Mouse (Mus musculus): ENCODE data around the gene Haao. TPM values are rescaled to one million over a fixed set of nuclear protein-coding genes. Genes with fewer than 3 reads are reported as not detected.

The Haao gene
- polyA plus RNA-seq, 1 experiment from 2014 or later, result 0.23 TPM

GRCm38 (mm10) chr17:83836048-83836447 is 11.7 kb downstream of the Haao start:
- 78% methylated on average over 3 of the region's 3 CpGs for WGBS
- ATAC-seq (ENCODE audit: insufficient number of reproducible peaks, low FRiP score), result no peak
- H3K27ac ChIP-seq (ENCODE audit: poor library complexity, severe bottlenecking), result no peak overlapping the region
- H3K36me3 ChIP-seq, result no peaks in the 10 kb centered on the region
- H3K9me3 ChIP-seq (replicated peaks), result no peaks in the 10 kb centered on the region
- H3K9ac ChIP-seq, result no peak overlapping the region
- H3K4me1 ChIP-seq (replicated peaks), result no peaks in the 10 kb centered on the region
- 0 out of 2 replicates have a peak, but pooled peaks cover 9% of the 10 kb centered on the region for H3K27me3 ChIP-seq (replicated peaks)
- no peak overlapping the region for H3K4me3 ChIP-seq
- no peak overlapping the region for H3K4me2 ChIP-seq

GRCm38 (mm10) chr17:83834120-83834519 is 13.6 kb downstream of the Haao start:
- Histone ChIP-seq H3K4me3 (no peak overlapping the region), H3K4me2 (no peak overlapping the region), H3K36me3 (no peaks in the 10 kb centered on the region), H3K27ac (ENCODE audit: poor library complexity, severe bottlenecking) (no peak overlapping the region), H3K9ac (no peak overlapping the region), H3K27me3 (replicated peaks) (0 out of 2 replicates have a peak, but pooled peaks cover 9% of the 10 kb centered on the region), H3K4me1 (replicated peaks) (peaks cover 9% of the 10 kb centered on the region), H3K9me3 (replicated peaks) (no peaks in the 10 kb centered on the region)
- ATAC-seq (ENCODE audit: insufficient number of reproducible peaks, low FRiP score), result no peak
- 49% methylated on average over 4 of the region's 4 CpGs for WGBS

- Histone ChIP-seq H3K27me3 (replicated peaks) (0 out of 2 replicates have a peak, but pooled peaks cover 3% of the 10 kb centered on the region), H3K4me1 (replicated peaks) (peaks cover 20% of the 10 kb centered on the region), H3K4me3 (no peak overlapping the region), H3K36me3 (no peaks in the 10 kb centered on the region), H3K9me3 (replicated peaks) (no peaks in the 10 kb centered on the region), H3K9ac (no peak overlapping the region), H3K4me2 (no peak overlapping the region), H3K27ac (ENCODE audit: poor library complexity, severe bottlenecking) (no peak overlapping the region)
- ATAC-seq (ENCODE audit: insufficient number of reproducible peaks, low FRiP score), result no peak
- 85% methylated on average over 4 of the region's 4 CpGs for WGBS
These were observed 17.0 kb downstream of the Haao start for GRCm38 (mm10) chr17:83830616-83831292.

GRCm38 (mm10) chr17:83829356-83829755 is 18.4 kb downstream of the Haao start:
- H3K4me2 ChIP-seq, result no peak overlapping the region
- no peak overlapping the region for H3K9ac ChIP-seq
- H3K27ac ChIP-seq (ENCODE audit: poor library complexity, severe bottlenecking), result no peak overlapping the region
- no peaks in the 10 kb centered on the region for H3K9me3 ChIP-seq (replicated peaks)
- H3K4me1 ChIP-seq (replicated peaks), result peaks cover 20% of the 10 kb centered on the region
- 0 out of 2 replicates have a peak, but pooled peaks cover 3% of the 10 kb centered on the region for H3K27me3 ChIP-seq (replicated peaks)
- WGBS, result 50% methylated on average over 3 of the region's 3 CpGs
- no peak for ATAC-seq (ENCODE audit: insufficient number of reproducible peaks, low FRiP score)
- no peaks in the 10 kb centered on the region for H3K36me3 ChIP-seq
- no peak overlapping the region for H3K4me3 ChIP-seq

GRCm38 (mm10) chr17:83823835-83824234 is 23.9 kb downstream of the Haao start:
- Histone ChIP-seq H3K4me3 (no peak overlapping the region), H3K9ac (no peak overlapping the region), H3K27ac (ENCODE audit: poor library complexity, severe bottlenecking) (no peak overlapping the region), H3K9me3 (replicated peaks) (no peaks in the 10 kb centered on the region; the same call in 1 of the 2 replicates), H3K4me2 (no peak overlapping the region), H3K4me1 (replicated peaks) (peaks cover 32% of the 10 kb centered on the region), H3K36me3 (no peaks in the 10 kb centered on the region), H3K27me3 (replicated peaks) (0 out of 2 replicates have a peak, but pooled peaks cover 3% of the 10 kb centered on the region)
- no peak for ATAC-seq (ENCODE audit: insufficient number of reproducible peaks, low FRiP score)
- 86% methylated on average over 7 of the region's 7 CpGs for WGBS

- Histone ChIP-seq H3K27me3 (replicated peaks) (no peaks in the 10 kb centered on the region), H3K27ac (ENCODE audit: poor library complexity, severe bottlenecking) (no peak overlapping the region), H3K4me2 (no peak overlapping the region), H3K4me1 (replicated peaks) (peaks cover 29% of the 10 kb centered on the region), H3K4me3 (no peak overlapping the region), H3K9ac (no peak overlapping the region), H3K36me3 (0 out of 2 replicates have a peak, but pooled peaks cover 4% of the 10 kb centered on the region), H3K9me3 (replicated peaks) (no peaks in the 10 kb centered on the region; the same call in 1 of the 2 replicates)
- 88% methylated on average over 3 of the region's 3 CpGs for WGBS
- no peak for ATAC-seq (ENCODE audit: insufficient number of reproducible peaks, low FRiP score)
These were observed 25.9 kb downstream of the Haao start for GRCm38 (mm10) chr17:83821876-83822275.

GRCm38 (mm10) chr17:83820701-83821100 is 27.1 kb downstream of the Haao start:
- no peak overlapping the region for H3K9ac ChIP-seq
- no peaks in the 10 kb centered on the region; the same call in 1 of the 2 replicates for H3K9me3 ChIP-seq (replicated peaks)
- no peaks in the 10 kb centered on the region for H3K27me3 ChIP-seq (replicated peaks)
- H3K4me3 ChIP-seq, result no peak overlapping the region
- no peak overlapping the region for H3K4me2 ChIP-seq
- ATAC-seq (ENCODE audit: insufficient number of reproducible peaks, low FRiP score), result no peak
- peaks cover 29% of the 10 kb centered on the region for H3K4me1 ChIP-seq (replicated peaks)
- 0 out of 2 replicates have a peak, but pooled peaks cover 4% of the 10 kb centered on the region for H3K36me3 ChIP-seq
- no peak overlapping the region for H3K27ac ChIP-seq (ENCODE audit: poor library complexity, severe bottlenecking)
- WGBS, result 88% methylated on average over 5 of the region's 5 CpGs

- no peaks in the 10 kb centered on the region for H3K27me3 ChIP-seq (replicated peaks)
- H3K9ac ChIP-seq, result no peak overlapping the region
- no peak for ATAC-seq (ENCODE audit: insufficient number of reproducible peaks, low FRiP score)
- H3K4me2 ChIP-seq, result no peak overlapping the region
- H3K4me1 ChIP-seq (replicated peaks), result peaks cover 29% of the 10 kb centered on the region
- H3K4me3 ChIP-seq, result no peak overlapping the region
- H3K36me3 ChIP-seq, result 0 out of 2 replicates have a peak, but pooled peaks cover 8% of the 10 kb centered on the region
- no peaks in the 10 kb centered on the region; the same call in 1 of the 2 replicates for H3K9me3 ChIP-seq (replicated peaks)
- H3K27ac ChIP-seq (ENCODE audit: poor library complexity, severe bottlenecking), result no peak overlapping the region
- WGBS, result 62% methylated on average over 8 of the region's 8 CpGs
These were observed 28.3 kb downstream of the Haao start for GRCm38 (mm10) chr17:83819503-83819902.

- Histone ChIP-seq H3K27me3 (replicated peaks) (no peaks in the 10 kb centered on the region), H3K9ac (no peak overlapping the region), H3K9me3 (replicated peaks) (no peaks in the 10 kb centered on the region; the same call in 1 of the 2 replicates), H3K4me1 (replicated peaks) (peaks cover 16% of the 10 kb centered on the region), H3K27ac (ENCODE audit: poor library complexity, severe bottlenecking) (no peak overlapping the region), H3K4me3 (no peak overlapping the region), H3K36me3 (0 out of 2 replicates have a peak, but pooled peaks cover 12% of the 10 kb centered on the region), H3K4me2 (no peak overlapping the region)
- WGBS, result 79% methylated on average over 7 of the region's 7 CpGs
- ATAC-seq (ENCODE audit: insufficient number of reproducible peaks, low FRiP score), result no peak
These were observed 30.8 kb downstream of the Haao start for GRCm38 (mm10) chr17:83816996-83817395.

- peaks cover 20% of the 10 kb centered on the region for H3K36me3 ChIP-seq
- H3K27me3 ChIP-seq (replicated peaks), result no peaks in the 10 kb centered on the region
- H3K4me2 ChIP-seq, result no peak overlapping the region
- no peak overlapping the region for H3K4me3 ChIP-seq
- 85% methylated on average over 4 of the region's 4 CpGs for WGBS
- H3K9ac ChIP-seq, result no peak overlapping the region
- H3K4me1 ChIP-seq (replicated peaks), result no peaks in the 10 kb centered on the region
- H3K27ac ChIP-seq (ENCODE audit: poor library complexity, severe bottlenecking), result no peak overlapping the region
- no peak for ATAC-seq (ENCODE audit: insufficient number of reproducible peaks, low FRiP score)
- H3K9me3 ChIP-seq (replicated peaks), result no peaks in the 10 kb centered on the region
These were observed 34.7 kb downstream of the Haao start for GRCm38 (mm10) chr17:83813050-83813449.

GRCm38 (mm10) chr17:83812200-83812944 is 35.4 kb downstream of the Haao start:
- H3K36me3 ChIP-seq, result peaks cover 19% of the 10 kb centered on the region
- 95% methylated on average over 17 of the region's 17 CpGs for WGBS
- H3K4me2 ChIP-seq, result no peak overlapping the region
- no peak overlapping the region for H3K9ac ChIP-seq
- 0 out of 2 replicates have a peak, but pooled peaks cover under 1% of the 10 kb centered on the region for H3K4me1 ChIP-seq (replicated peaks)
- H3K27me3 ChIP-seq (replicated peaks), result no peaks in the 10 kb centered on the region
- ATAC-seq (ENCODE audit: insufficient number of reproducible peaks, low FRiP score), result no peak
- H3K9me3 ChIP-seq (replicated peaks), result no peaks in the 10 kb centered on the region
- H3K27ac ChIP-seq (ENCODE audit: poor library complexity, severe bottlenecking), result no peak overlapping the region
- H3K4me3 ChIP-seq, result no peak overlapping the region

Data from heart, embryonic 12.5 days (tissue).